Mouse (Mus musculus): Measurements from ENCODE around the gene Tnnt3.

- no peak for TF ChIP-seq POLR2A (IDR thresholded peaks at IDR 0.05; ENCODE audit: control insufficient read depth in 1 of 2, insufficient read depth in 1 of 2, low read depth in 1 of 2, low read length in 2 of 2, poor library complexity in 1 of 2)
- no peak for TF ChIP-seq CTCF (IDR thresholded peaks at IDR 0.05 in 2 of 3, conservative IDR thresholded peaks at IDR 0.05 in 1 of 3; ENCODE audit: control insufficient read depth in 1 of 3, insufficient read depth in 1 of 3, low read depth in 2 of 3, low read length in 3 of 3, poor library complexity in 1 of 3, severe bottlenecking in 1 of 3)
- TF ChIP-seq ZMIZ1 (IDR thresholded peaks at IDR 0.05; ENCODE audit: low read depth, low read length) = no peak
- no peak for TF ChIP-seq GABPA (IDR thresholded peaks at IDR 0.05; ENCODE audit: low read depth, low read length)
- TF ChIP-seq KAT2A (conservative IDR thresholded peaks at IDR 0.05; ENCODE audit: low read depth, low read length) = no peak
- TF ChIP-seq MAX (IDR thresholded peaks at IDR 0.05; ENCODE audit: low read length) = no peak
- TF ChIP-seq HCFC1 (IDR thresholded peaks at IDR 0.05; ENCODE audit: low read depth, low read length) = no peak
- TF ChIP-seq ZC3H11A (IDR thresholded peaks at IDR 0.05; ENCODE audit: low read depth, low read length) = no peak
- no peak for TF ChIP-seq RAD21 (IDR thresholded peaks at IDR 0.05; ENCODE audit: low read depth, low read length)
- TF ChIP-seq SMC3 (IDR thresholded peaks at IDR 0.05; ENCODE audit: low read depth, low read length) = no peak
- no peak for TF ChIP-seq MAZ (IDR thresholded peaks at IDR 0.05; ENCODE audit: low read depth, low read length)
- no peak for TF ChIP-seq TAL1 (IDR thresholded peaks at IDR 0.05; ENCODE audit: low read length)
- TF ChIP-seq NRF1 (IDR thresholded peaks at IDR 0.05; ENCODE audit: insufficient read depth, low read depth, low read length, poor library complexity, severe bottlenecking) = no peak
Observed at GRCm38 (mm10) chr7:142462594-142463078, 36.0 kb upstream of the Tnnt3 start.
